Mouse (Mus musculus) G1E (cell line): ENCODE data around the gene Rgcc. TPM values are rescaled to one million over a fixed set of nuclear protein-coding genes. Genes with fewer than 3 reads are reported as not detected.

Source experiments
- ATAC-seq: 2 replicates; pipeline ENCODE4 v1.8.0; 2016; ENCODE audit warnings: mild to moderate bottlenecking; ENCODE audit not compliant: insufficient number of reproducible peaks, poor library complexity, low FRiP score, severe bottlenecking; ENCODE audit errors: extremely low read depth
- DNase-seq: peaks from one replicate; pipeline ENCODE4 v3.0.0; 2012; ENCODE audit warnings: low spot score
- H3K27me3 ChIP-seq: 2 replicates; pipeline ENCODE4 v1.6.1; 2012; ENCODE audit warnings: mild to moderate bottlenecking, low read length, inconsistent platforms; ENCODE audit not compliant: insufficient read depth
- H3K36me3 ChIP-seq: replicated peaks from 2 replicates; pipeline ENCODE3; 2012; ENCODE audit warnings: mild to moderate bottlenecking, inconsistent platforms
- H3K4me1 ChIP-seq: 2 replicates; pipeline ENCODE4 v1.6.1; 2012; ENCODE audit warnings: low read depth, low read length, inconsistent platforms, mixed read lengths; ENCODE audit not compliant: insufficient read depth
- H3K4me3 ChIP-seq: 2 replicates; pipeline ENCODE4 v1.5.1; 2012; ENCODE audit warnings: low read depth, mild to moderate bottlenecking, inconsistent platforms, low read length, moderate library complexity, mixed read lengths
- H3K9me3 ChIP-seq: replicated peaks from 2 replicates; pipeline ENCODE4 v1.6.1; 2012; ENCODE audit warnings: inconsistent platforms
- CTCF ChIP-seq: IDR thresholded peaks from 2 replicates; pipeline ENCODE4 v1.5.1; 2012; ENCODE audit warnings: low read depth, low read length, inconsistent platforms, mixed read lengths
- GATA1 ChIP-seq: IDR thresholded peaks from 2 replicates; pipeline ENCODE4 v1.6.1; 2012; ENCODE audit warnings: borderline replicate concordance, low read length, inconsistent platforms, mixed read lengths
- GATA2 ChIP-seq: IDR thresholded peaks from 2 replicates; pipeline ENCODE4 v1.6.1; 2012; ENCODE audit warnings: low read depth, low read length, inconsistent platforms, borderline replicate concordance
- POLR2AphosphoS5 ChIP-seq: IDR thresholded peaks from 2 replicates; pipeline ENCODE4 v1.6.1; 2012; ENCODE audit warnings: low read depth, low read length, inconsistent platforms; ENCODE audit not compliant: insufficient replicate concordance
- TAL1 ChIP-seq: conservative IDR thresholded peaks from 2 replicates; pipeline ENCODE4 v1.6.1; 2012; ENCODE audit warnings: low read depth, low read length, inconsistent platforms, mixed read lengths
- polyA plus RNA-seq: library from polyadenylated mRNA; stranded (reverse); fragments of >175 nt; gene quantifications from 2 replicates; pipeline ENCODE4 v1.2.3, GENCODE M21; 2012
- total RNA-seq, 2 experiments: library from RNA; stranded (forward) in 1 of 2; stranded (reverse) in 1 of 2; fragments of 200-1000 nt in 1 of 2; fragments of >200 nt in 1 of 2; fragmentation: Nextera tagmentation in 1 of 2; gene quantifications; 2 replicates each; pipeline ENCODE4 v1.2.3; 2014 to 2017

Gene Rgcc
- total RNA-seq (2014; fragmentation: Nextera tagmentation), result not detected in 2 replicates
- total RNA-seq (2017), result not detected in 2 replicates
- polyA plus RNA-seq, result 0.07 TPM in 1 of 2 replicates, not detected in the other

- no peak for TF ChIP-seq POLR2AphosphoS5
- no peak for TF ChIP-seq GATA1
- no peak for TF ChIP-seq GATA2
- TF ChIP-seq TAL1, result no peak
- no peak for TF ChIP-seq CTCF
- H3K36me3 ChIP-seq, result no peaks in the 10 kb centered on the region
- no peak for DNase-seq
These were observed at the start of gene Rgcc for GRCm38 (mm10) chr14:79301466-79301875. Gene Rgcc, minus strand, starts transcription at chr14:79301645.

GRCm38 (mm10) chr14:79346384-79346783 is 44.9 kb upstream of the Rgcc start:
- TF ChIP-seq GATA2 (no peak), TAL1 (no peak), CTCF (no peak), GATA1 (no peak), POLR2AphosphoS5 (no peak)
- H3K4me3 ChIP-seq, result no peak overlapping the region
- H3K9me3 ChIP-seq, result no peaks in the 10 kb centered on the region; the same call in 1 of the 2 replicates
- peaks cover 27% of the 10 kb centered on the region for H3K4me1 ChIP-seq
- DNase-seq (no peak), ATAC-seq (no peak)
- H3K36me3 ChIP-seq, result peaks cover 68% of the 10 kb centered on the region
- no peaks in the 10 kb centered on the region for H3K27me3 ChIP-seq

More at GRCm38 (mm10) chr14:79301466-79301875, at the start of gene Rgcc:
- no peaks in the 10 kb centered on the region for H3K4me1 ChIP-seq
- no peaks in the 10 kb centered on the region; the same call in 1 of the 2 replicates for H3K9me3 ChIP-seq
- no peak for ATAC-seq
- H3K4me3 ChIP-seq, result no peak within 1 kb of the TSS
- peaks cover 15% of the 10 kb centered on the region for H3K27me3 ChIP-seq

GRCm38 (mm10) chr14:79335613-79336012 is 34.2 kb upstream of the Rgcc start:
- Histone ChIP-seq H3K9me3 (no peaks in the 10 kb centered on the region), H3K36me3 (peaks cover 72% of the 10 kb centered on the region), H3K4me3 (no peak overlapping the region), H3K4me1 (peaks cover 15% of the 10 kb centered on the region), H3K27me3 (no peaks in the 10 kb centered on the region)
- DNase-seq (no peak), ATAC-seq (no peak)
- TF ChIP-seq CTCF (no peak), POLR2AphosphoS5 (no peak), GATA1 (no peak), TAL1 (no peak), GATA2 (no peak)

GRCm38 (mm10) chr14:79331936-79332335 is 30.5 kb upstream of the Rgcc start:
- H3K4me3 ChIP-seq, result peak overlapping the region; percentile 38; the same call in 1 of the 2 replicates
- H3K27me3 ChIP-seq, result no peaks in the 10 kb centered on the region
- DNase-seq (no peak), ATAC-seq (no peak)
- no peaks in the 10 kb centered on the region for H3K9me3 ChIP-seq
- peaks cover 43% of the 10 kb centered on the region for H3K36me3 ChIP-seq
- no peak for TF ChIP-seq TAL1
- no peak for TF ChIP-seq GATA1
- TF ChIP-seq GATA2, result no peak
- peaks cover 27% of the 10 kb centered on the region for H3K4me1 ChIP-seq

DNA sequence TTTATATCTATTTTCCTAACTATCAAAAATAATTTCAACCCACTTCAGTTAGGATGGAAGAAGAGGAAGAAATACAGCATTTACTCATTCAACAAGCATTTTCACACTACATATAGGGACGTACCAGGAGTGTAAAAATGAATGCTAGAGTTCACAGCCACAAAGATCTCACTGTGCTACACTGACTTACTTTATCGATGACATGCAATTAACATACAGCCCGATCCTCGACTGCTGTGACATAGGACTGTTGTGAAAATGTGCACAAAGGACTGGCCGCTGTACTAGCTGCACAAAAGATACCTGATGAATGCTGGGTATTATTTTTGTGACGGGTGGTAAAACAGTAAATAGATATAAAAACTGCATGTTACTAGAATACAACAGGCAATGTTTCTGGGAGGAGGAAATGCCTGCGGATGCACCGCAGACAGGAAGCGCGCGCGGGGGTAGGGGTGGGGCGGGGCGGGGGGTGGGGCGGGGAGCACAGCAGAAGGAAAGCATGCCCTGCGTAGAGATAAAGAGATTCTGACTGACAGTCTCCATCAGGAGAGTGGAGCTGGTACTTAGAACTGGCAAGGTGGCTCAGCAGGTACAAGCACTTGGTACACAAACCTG is 29.6 kb upstream of the Rgcc start:
- peak; percentile 80 for DNase-seq
- no peak for TF ChIP-seq TAL1
- no peak for TF ChIP-seq POLR2AphosphoS5
- TF ChIP-seq GATA1, result no peak
- TF ChIP-seq CTCF, result no peak
- no peak for TF ChIP-seq GATA2

GRCm38 (mm10) chr14:79327033-79327432 is 25.6 kb upstream of the Rgcc start:
- peaks cover 24% of the 10 kb centered on the region for H3K4me1 ChIP-seq
- TF ChIP-seq TAL1, result no peak
- TF ChIP-seq GATA2, result no peak
- TF ChIP-seq CTCF, result peak; percentile 78
- no peak for TF ChIP-seq POLR2AphosphoS5
- no peak for TF ChIP-seq GATA1
- no peak for DNase-seq
- no peak overlapping the region for H3K4me3 ChIP-seq
- H3K36me3 ChIP-seq, result peaks cover 3% of the 10 kb centered on the region
- H3K9me3 ChIP-seq, result no peaks in the 10 kb centered on the region
- H3K27me3 ChIP-seq, result no peaks in the 10 kb centered on the region
- ATAC-seq, result peak; percentile 24; the same call in 1 of the 2 replicates

More for the DNA sequence above, 29.6 kb upstream of the Rgcc start:
- H3K27me3 ChIP-seq, result no peaks in the 10 kb centered on the region
- peaks cover 34% of the 10 kb centered on the region for H3K36me3 ChIP-seq
- H3K4me1 ChIP-seq, result peaks cover 27% of the 10 kb centered on the region
- no peaks in the 10 kb centered on the region for H3K9me3 ChIP-seq
- peak; percentile 74 for ATAC-seq
- peak overlapping the region; percentile 63; the same call in 1 of the 2 replicates for H3K4me3 ChIP-seq
